Mouse (Mus musculus) hindbrain, embryonic 14.5 days (tissue): Measurements from ENCODE around the gene Otulinl. TPM values are rescaled to one million over a fixed set of nuclear protein-coding genes. Genes with fewer than 3 reads are reported as not detected.

Experiments used
- ATAC-seq: fragments of 200-750 bp; cut with Nextera tagmentation; 2 replicates; pipeline ENCODE4 v1.8.0; 2017; ENCODE audit warnings: moderate number of reproducible peaks, mild to moderate bottlenecking, moderate TSS enrichment, moderate library complexity; ENCODE audit not compliant: low FRiP score
- DNase-seq: peaks from one replicate; pipeline ENCODE4 v3.0.0-alpha.2; 2015; ENCODE audit warnings: low spot score
- H3K27ac ChIP-seq: fragments of 300-500 bp; sonication (generic); 2 replicates; pipeline ENCODE4 v1.5.1; 2014; ENCODE audit warnings: mild to moderate bottlenecking, moderate library complexity
- H3K27me3 ChIP-seq: fragments of 300-500 bp; sonication (generic); 2 replicates; pipeline ENCODE4 v1.6.1; 2014; ENCODE audit warnings: mild to moderate bottlenecking, low read length, mixed read lengths; ENCODE audit not compliant: control insufficient read depth, insufficient read depth
- H3K36me3 ChIP-seq: fragments of 300-500 bp; sonication (generic); replicated peaks from 2 replicates; pipeline ENCODE4 v1.6.1; 2014; ENCODE audit not compliant: control insufficient read depth, insufficient read depth
- H3K4me1 ChIP-seq: fragments of 300-500 bp; sonication (generic); replicated peaks from 2 replicates; pipeline ENCODE4 v1.6.1; 2014; ENCODE audit warnings: antibody characterized with exemption, low read length, mixed read lengths; ENCODE audit not compliant: control insufficient read depth, insufficient read depth
- H3K4me2 ChIP-seq: fragments of 300-500 bp; sonication (generic); replicated peaks from 2 replicates; pipeline ENCODE4 v1.6.1; 2014; ENCODE audit warnings: mild to moderate bottlenecking, moderate library complexity
- H3K4me3 ChIP-seq: fragments of 300-500 bp; sonication (generic); replicated peaks from 2 replicates; pipeline ENCODE4 v1.5.1; 2014; ENCODE audit warnings: mild to moderate bottlenecking, low read length
- H3K9ac ChIP-seq: fragments of 300-500 bp; sonication (generic); 2 replicates; pipeline ENCODE4 v1.6.1; 2014
- H3K9me3 ChIP-seq: fragments of 300-500 bp; sonication (generic); 2 replicates; pipeline ENCODE4 v1.6.1; 2016; ENCODE audit warnings: low read length; ENCODE audit not compliant: control insufficient read depth
- WGBS: fragments of 180-500 bp; shearing (Covaris S2); extraction: QIAGEN DNeasy Blood & Tissue Kit; methylation state at CpG from one replicate; pipeline ENCODE4 v1.1.7; 2014; 5-methylcytosine and 5-hydroxymethylcytosine counted together
- polyA plus RNA-seq: library from polyadenylated mRNA; unstranded; fragments of >200 nt; fragmentation: Nextera tagmentation; extraction: Ambion mirVana; gene quantifications from 2 replicates; pipeline ENCODE4 v1.2.1, GENCODE M21; 2014

Otulinl gene
- polyA plus RNA-seq, 1 experiment from 2014 or later, result 15.2 TPM

GRCm38 (mm10) chr15:27616159-27616558 lies 65.2 kb downstream of the Otulinl start:
- 84% methylated on average over 4 of the region's 4 CpGs for WGBS
- DNase-seq (no peak), ATAC-seq (no peak)
- Histone ChIP-seq H3K27me3 (no peaks in the 10 kb centered on the region), H3K36me3 (peaks cover 40% of the 10 kb centered on the region), H3K4me1 (no peaks in the 10 kb centered on the region), H3K9me3 (no peaks in the 10 kb centered on the region), H3K4me3 (no peak overlapping the region), H3K27ac (no peak overlapping the region), H3K9ac (no peak overlapping the region), H3K4me2 (no peak overlapping the region)

GRCm38 (mm10) chr15:27613255-27613654 lies 68.1 kb downstream of the Otulinl start:
- Histone ChIP-seq H3K4me2 (no peak overlapping the region), H3K4me3 (no peak overlapping the region), H3K9me3 (no peaks in the 10 kb centered on the region), H3K4me1 (no peaks in the 10 kb centered on the region), H3K27ac (no peak overlapping the region), H3K36me3 (peaks cover 31% of the 10 kb centered on the region), H3K27me3 (no peaks in the 10 kb centered on the region), H3K9ac (no peak overlapping the region)
- ATAC-seq (no peak), DNase-seq (no peak)
- 92% methylated on average over 4 of the region's 4 CpGs for WGBS

DNA sequence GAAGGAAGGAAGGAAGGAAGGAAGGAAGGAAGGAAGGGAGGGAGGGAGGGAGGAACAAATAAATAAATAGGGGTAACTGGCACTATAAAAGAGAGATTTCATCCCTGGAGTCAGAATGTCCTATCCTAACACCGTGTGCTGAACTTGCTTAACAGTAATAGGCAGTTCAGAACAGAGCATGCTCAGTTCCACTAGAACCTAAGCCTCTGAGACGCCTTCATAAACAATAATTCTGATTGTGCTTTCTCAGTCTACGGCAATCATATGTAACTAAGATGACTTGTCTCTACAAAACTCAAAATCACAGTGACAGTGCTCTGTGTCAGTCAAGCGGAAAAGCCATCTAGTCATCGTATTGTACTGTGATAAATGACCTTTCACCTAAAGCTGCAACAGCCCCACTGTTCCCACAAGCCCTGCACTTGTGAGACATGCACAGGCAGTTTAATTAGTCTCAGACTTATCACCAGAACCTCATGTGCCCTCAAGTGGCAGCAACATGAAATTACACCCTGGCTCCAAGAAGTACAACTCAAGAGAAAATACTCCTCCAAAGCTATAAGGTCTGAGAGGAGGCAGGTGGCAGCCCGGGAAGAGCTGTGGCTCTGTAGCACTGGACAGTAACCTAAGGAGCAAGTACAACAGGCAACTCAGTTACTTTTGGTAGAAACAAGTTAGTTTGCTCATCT lies 68.7 kb downstream of the Otulinl start:
- no peak overlapping the region for H3K27ac ChIP-seq
- peak overlapping the region; percentile 23 for H3K4me2 ChIP-seq
- no peak overlapping the region for H3K9ac ChIP-seq
- H3K36me3 ChIP-seq, result peaks cover 30% of the 10 kb centered on the region
- 29% methylated on average over 6 of the region's 6 CpGs for WGBS
- H3K4me1 ChIP-seq, result no peaks in the 10 kb centered on the region
- peak; percentile 86 for ATAC-seq
- no peaks in the 10 kb centered on the region for H3K27me3 ChIP-seq
- H3K4me3 ChIP-seq, result no peak overlapping the region
- peak; percentile 88 for DNase-seq
- no peaks in the 10 kb centered on the region for H3K9me3 ChIP-seq

GRCm38 (mm10) chr15:27609554-27609953 lies 71.8 kb downstream of the Otulinl start:
- no peaks in the 10 kb centered on the region for H3K27me3 ChIP-seq
- ATAC-seq (no peak), DNase-seq (no peak)
- peaks cover 26% of the 10 kb centered on the region for H3K36me3 ChIP-seq
- no peaks in the 10 kb centered on the region for H3K9me3 ChIP-seq
- H3K4me2 ChIP-seq, result no peak overlapping the region
- H3K4me1 ChIP-seq, result no peaks in the 10 kb centered on the region
- no peak overlapping the region for H3K4me3 ChIP-seq
- 72% methylated on average over 4 of the region's 4 CpGs for WGBS
- no peak overlapping the region for H3K9ac ChIP-seq
- H3K27ac ChIP-seq, result no peak overlapping the region

DNA sequence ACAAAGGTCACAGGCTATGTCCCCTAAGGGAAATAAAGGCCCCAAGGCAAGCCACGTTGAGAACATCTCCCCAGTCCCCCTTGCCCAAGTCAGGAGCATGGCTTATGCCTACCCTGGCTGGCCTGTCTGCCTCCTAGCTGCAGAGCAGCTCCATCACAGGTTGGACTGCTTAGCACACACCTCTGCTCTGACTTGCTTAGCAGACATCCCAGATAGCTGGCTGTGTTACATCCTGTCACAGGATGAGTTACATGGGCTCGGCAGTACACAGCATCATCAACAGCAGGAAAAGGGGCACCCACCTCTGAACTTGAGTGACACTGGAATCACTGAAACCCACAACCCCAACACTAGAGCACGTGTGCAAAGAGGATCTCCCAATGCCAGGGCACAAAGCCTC lies 76.1 kb downstream of the Otulinl start:
- ATAC-seq (no peak), DNase-seq (no peak)
- Histone ChIP-seq H3K27me3 (no peaks in the 10 kb centered on the region), H3K36me3 (peaks cover 41% of the 10 kb centered on the region), H3K4me2 (no peak overlapping the region), H3K9ac (no peak overlapping the region), H3K4me3 (no peak overlapping the region), H3K27ac (no peak overlapping the region), H3K4me1 (no peaks in the 10 kb centered on the region), H3K9me3 (no peaks in the 10 kb centered on the region)
- WGBS, result 84% methylated on average over 3 of the region's 3 CpGs

Other genes starting within 250 kb of the Otulinl start
- gene Ank, start 214.9 kb downstream of the Otulinl start, polyA plus RNA-seq, result 18.6 and 20.8 TPM in 2 replicates
- 30.0 and 31.4 TPM in 2 replicates for gene Otulin, start 50.9 kb downstream of the Otulinl start, polyA plus RNA-seq